Mouse (Mus musculus): ENCODE results near the gene Myl7. TPM values are rescaled to one million over a fixed set of nuclear protein-coding genes. Genes with fewer than 3 reads are reported as not detected.
A peak's percentile ranks its signal among the peaks of the same experiment; 100 is the strongest.
"Not testable (repeated sequence)": the region's sequence is repeated elsewhere in the genome, so short reads cannot be mapped to it uniquely, and the experiment has no call there.

Myl7 gene
- total RNA-seq, 2 experiments from 2014 or later = not detected

DNA sequence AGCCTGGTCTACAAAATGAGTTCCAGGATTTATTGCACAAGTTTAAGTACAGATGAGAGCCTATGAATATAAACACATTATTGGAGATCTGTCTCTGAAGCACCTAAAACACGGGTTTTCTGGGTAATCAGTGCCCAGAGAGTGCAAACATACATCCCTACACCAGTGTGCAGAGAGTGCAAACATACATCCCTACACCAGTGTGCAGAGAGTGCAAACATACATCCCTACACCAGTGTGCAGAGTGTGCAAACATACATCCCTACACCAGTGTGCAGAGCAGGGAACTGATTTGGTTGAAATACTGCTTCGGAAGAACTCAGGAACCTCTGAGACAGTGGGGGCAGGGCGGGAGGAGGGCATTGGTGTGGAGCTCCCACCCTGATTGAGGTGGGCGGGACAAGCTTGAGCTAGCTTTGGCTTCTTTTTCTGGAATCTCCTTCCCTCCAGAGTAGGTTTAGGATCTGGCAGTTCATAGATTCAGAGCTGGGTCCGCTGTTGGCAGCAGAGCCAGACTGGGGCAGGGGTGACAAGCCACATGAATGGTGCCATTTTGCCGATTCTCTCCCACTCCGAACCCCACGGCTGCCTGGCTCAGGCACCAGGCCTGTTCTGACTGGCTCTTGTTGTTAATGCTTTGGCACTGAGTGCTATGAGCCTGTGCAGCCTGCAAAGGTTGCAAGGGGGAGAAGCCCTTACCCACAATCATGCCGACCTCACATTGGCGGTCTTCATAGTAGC lies 7.4 kb upstream of the Myl7 start:
- DNase-seq (ENCODE audit: low spot score in 2 of 2) = peak in 1 of 2 experiments; percentile 53
- intact Hi-C loops (cut with DNase I) = no loop called here

DNA sequence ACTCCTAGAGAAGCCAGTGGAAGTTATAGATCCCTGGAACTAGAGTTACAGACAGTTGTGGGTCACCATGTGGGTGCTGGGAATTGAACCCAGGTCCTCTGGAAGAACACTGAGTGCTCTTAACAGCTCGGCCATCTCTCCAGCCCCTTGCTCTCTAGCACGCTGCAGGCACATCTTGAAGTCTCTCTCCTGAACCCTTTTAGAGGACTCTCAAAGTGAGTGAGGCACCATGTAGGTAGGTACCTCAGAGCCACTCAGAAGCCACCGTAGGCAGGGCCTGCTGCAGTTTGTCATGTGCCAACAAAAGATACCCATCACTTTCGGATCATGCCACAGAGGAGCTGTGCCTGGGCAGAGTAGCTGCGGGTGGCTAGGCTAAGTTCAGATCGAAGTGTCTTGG lies 6.3 kb upstream of the Myl7 start:
- intact Hi-C loops (cut with DNase I) = no loop called here

GRCm38 (mm10) chr11:5904357-5904756 lies 5.8 kb upstream of the Myl7 start:
- no peak for DNase-seq (ENCODE audit: low spot score in 2 of 2)
- intact Hi-C loops (cut with DNase I) = no loop called here

More for the DNA sequence above, 6.3 kb upstream of the Myl7 start:
- no peak for DNase-seq (ENCODE audit: low spot score in 2 of 2)

- DNase-seq (ENCODE audit: low spot score in 2 of 2) = peak in 1 of 2 experiments; percentile 69
- intact Hi-C loops (cut with DNase I) = no loop called here
Observed at GRCm38 (mm10) chr11:5903844-5904243, 5.3 kb upstream of the Myl7 start.

- intact Hi-C loops (cut with DNase I) = no loop called here
- DNase-seq (ENCODE audit: low spot score in 2 of 2) = no peak
Observed at GRCm38 (mm10) chr11:5902390-5902789, 3.8 kb upstream of the Myl7 start.

DNA sequence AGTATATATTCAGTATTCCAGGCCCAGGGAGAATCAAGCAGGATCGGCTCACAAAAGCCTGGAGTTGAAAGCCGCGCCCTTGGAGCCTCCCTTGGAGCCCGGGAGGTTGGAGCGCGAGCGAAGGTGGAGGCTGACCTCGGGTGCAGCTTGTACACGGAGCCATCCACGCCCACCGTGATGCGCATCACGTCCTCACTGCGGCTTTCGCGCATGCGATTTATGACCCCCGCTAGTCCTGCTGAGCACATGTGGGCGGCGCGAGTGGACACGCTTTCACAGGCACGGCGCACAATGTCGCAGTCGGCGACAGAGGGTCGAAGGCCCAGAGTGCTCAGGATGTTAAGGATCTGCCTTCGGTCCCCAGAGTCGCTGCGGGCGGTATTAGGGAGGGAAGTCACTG lies 3.4 kb upstream of the Myl7 start:
- peak; percentile 63 to 65 for DNase-seq (ENCODE audit: low spot score in 2 of 2)
- intact Hi-C loops (cut with DNase I) = no loop called here

GRCm38 (mm10) chr11:5901320-5901719 lies 2.7 kb upstream of the Myl7 start:
- intact Hi-C loops (cut with DNase I) = no loop called here
- DNase-seq (ENCODE audit: low spot score in 2 of 2) = no peak

DNA sequence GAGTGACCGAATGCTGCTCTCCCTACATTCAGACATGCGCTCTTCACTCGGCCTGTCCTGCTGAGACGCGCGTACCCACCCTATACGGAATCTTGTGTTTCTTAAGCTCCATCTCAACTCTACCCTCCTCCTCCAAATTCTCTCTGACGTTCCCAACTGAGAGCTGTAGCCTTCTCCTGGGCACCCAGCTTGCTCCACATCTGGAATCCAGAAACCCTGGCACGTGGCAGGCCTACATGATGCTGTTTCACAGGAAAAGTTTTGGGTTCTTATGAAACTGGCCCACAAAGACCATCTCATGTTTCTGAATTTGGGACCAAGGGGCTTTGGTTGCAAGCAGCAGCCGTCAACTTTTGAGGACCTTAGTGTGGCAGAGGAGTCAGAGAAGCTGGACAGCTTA lies 704 bp upstream of the Myl7 start:
- intact Hi-C loops (cut with DNase I) = no loop called here
- no peak for DNase-seq (ENCODE audit: low spot score in 2 of 2)

- DNase-seq (ENCODE audit: low spot score in 2 of 2) = no peak
- intact Hi-C loops (cut with DNase I) = no loop called here
Observed at GRCm38 (mm10) chr11:5897839-5898238, 743 bp downstream of the Myl7 start.

- intact Hi-C loops (cut with DNase I) = no loop called here
- no peak for DNase-seq (ENCODE audit: low spot score in 2 of 2)
Observed at GRCm38 (mm10) chr11:5897230-5897629, 1.4 kb downstream of the Myl7 start.

- intact Hi-C loops (cut with DNase I) = no loop called here
- no peak for DNase-seq (ENCODE audit: low spot score in 2 of 2)
Observed at GRCm38 (mm10) chr11:5893807-5894206, 4.8 kb downstream of the Myl7 start.

- DNase-seq (ENCODE audit: low spot score in 2 of 2) = no peak
- intact Hi-C loops (cut with DNase I) = no loop called here
Observed at GRCm38 (mm10) chr11:5892810-5893368, 5.7 kb downstream of the Myl7 start.

GRCm38 (mm10) chr11:5892151-5892591 lies 6.4 kb downstream of the Myl7 start:
- intact Hi-C loops (cut with DNase I) = no loop called here
- DNase-seq (ENCODE audit: low spot score in 2 of 2) = no peak

GRCm38 (mm10) chr11:5888563-5888962 lies 10.0 kb downstream of the Myl7 start:
- DNase-seq (ENCODE audit: low spot score in 2 of 2); intact Hi-C loops (cut with DNase I): not testable (repeated sequence)

DNA sequence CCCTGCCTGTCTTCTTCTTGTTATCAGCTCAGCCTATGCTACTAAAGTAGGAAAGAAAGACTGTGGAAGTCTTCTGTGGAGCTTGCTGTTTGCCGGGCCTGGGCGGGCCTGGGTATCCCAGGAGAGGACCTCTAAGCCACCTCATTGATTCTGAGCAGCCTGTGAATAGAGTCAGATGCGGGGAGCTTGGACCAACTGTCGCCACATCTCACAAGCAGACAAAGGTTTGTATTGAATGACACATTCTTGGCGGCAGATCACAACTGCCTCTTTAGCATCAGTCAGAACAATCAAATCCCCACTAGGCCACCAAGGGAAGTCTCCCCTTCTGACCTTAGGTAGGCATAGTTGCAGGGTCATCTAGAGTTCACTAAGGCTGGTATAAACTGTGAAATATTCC lies 11.3 kb downstream of the Myl7 start:
- intact Hi-C loops (cut with DNase I) = no loop called here
- DNase-seq (ENCODE audit: low spot score in 2 of 2) = no peak

DNA sequence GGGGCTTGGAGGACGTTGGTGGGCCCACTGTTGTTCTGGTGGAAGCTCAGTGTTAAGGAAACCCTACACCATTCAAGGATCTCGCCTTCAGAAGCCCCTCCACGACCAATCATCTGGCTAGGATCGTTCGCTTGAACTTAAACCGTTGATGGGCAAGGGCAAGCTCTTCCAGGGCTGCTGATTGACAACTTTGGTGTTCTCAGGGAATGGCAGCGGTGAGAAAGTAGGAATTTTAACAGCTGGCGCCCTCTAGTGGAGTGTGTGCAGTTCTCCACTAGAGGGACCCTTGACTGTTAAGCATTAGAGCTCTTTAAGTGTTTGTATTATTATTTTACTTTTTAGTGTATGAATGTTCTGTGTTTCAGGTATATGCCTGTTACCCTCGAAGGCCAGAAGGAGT lies 12.4 kb downstream of the Myl7 start:
- intact Hi-C loops (cut with DNase I) = no loop called here
- peak; percentile 53 to 76 for DNase-seq (ENCODE audit: low spot score in 2 of 2)

DNA sequence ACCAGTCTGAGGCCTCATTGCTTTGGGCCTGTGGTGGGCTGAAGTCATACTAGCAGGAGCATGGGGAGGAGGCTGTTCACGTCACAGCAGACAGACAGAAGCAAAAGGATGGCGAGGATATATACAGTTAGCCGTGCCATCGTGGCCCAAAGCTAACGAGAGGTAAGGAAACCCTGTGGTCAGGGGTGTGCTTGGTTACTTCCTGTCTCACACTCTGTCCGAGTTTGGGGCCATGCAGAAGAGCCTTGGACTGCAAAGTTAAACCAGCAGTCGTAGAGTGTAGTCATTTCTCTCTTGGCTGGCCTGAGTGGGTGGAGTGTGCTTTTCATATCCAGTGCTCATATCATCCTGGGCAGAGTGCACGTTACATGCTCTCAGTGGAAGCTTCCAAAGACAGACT lies 16.1 kb downstream of the Myl7 start:
- intact Hi-C loops (cut with DNase I) = loop anchor here (5.0 kb wide), 1 partner anchor 75 kb away; the partner anchor contains the start of gene Ykt6

DNA sequence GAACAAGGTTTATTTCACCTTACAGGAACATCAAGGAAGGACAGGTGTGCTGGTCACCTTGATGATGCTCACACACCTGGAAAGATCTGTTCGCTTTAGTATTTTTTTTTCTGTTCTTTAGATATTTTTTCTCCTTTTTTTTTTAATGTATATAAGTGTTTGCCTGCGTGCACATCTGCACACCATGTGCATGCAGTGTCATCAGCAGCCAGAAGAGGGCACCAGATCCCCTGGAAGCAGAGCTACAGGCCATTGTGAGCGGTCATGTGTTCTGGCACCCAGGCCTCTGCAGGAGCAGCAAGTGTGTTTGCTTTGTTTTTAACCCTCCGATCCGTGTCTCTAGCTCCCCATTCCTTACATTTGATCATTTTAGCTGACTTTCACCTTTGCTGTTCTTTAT lies 18.7 kb downstream of the Myl7 start:
- DNase-seq (ENCODE audit: low spot score in 2 of 2) = peak; percentile 68 to 78
- intact Hi-C loops (cut with DNase I) = loop anchor here (5.0 kb wide), 2 partner anchors 77 to 93 kb away; partner anchors contain the start of genes Dbnl and Ykt6

More for the DNA sequence above, 16.1 kb downstream of the Myl7 start:
- no peak for DNase-seq (ENCODE audit: low spot score in 2 of 2)

- no peak for DNase-seq (ENCODE audit: low spot score in 2 of 2)
- intact Hi-C loops (cut with DNase I) = loop anchor here (5.0 kb wide), 1 partner anchor 91 kb away; the partner anchor contains the start of gene Dbnl
Observed at GRCm38 (mm10) chr11:5878661-5879060, 19.9 kb downstream of the Myl7 start.

DNA sequence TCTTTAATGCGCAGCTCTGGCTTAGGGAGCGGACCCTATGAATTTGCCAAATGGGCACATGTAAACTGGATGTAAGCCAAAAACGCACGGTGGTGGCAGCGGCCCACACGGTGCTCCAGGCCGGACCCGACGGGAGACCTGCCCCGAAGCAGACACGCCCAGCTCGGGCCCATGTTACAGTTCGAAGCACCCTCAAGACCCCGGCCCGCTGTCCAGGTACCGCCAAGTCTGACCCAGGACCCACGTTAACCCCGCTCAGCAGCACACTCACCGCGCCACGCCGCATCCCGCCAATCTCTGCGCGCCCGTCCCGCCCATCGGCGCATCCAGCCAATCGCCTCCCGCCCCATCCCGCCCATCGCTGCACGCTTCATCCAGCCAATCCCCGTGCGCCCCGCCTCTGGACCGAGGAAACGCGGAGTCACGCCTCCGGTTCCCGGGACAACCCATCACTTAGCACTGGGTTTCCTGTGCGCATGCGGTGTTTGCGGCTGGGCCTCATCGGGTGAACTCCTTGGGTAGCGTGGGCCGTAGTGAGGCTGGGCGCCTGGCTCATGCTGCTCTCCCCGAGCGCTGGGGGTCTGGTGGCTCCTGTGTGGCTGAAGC lies 20.6 kb downstream of the Myl7 start, which contains the start of gene Pold2:
Gene Pold2, minus strand, starts transcription at position 372 of the 606 bp plus-strand sequence.
- DNase-seq (ENCODE audit: low spot score in 2 of 2) = peak; percentile 98
- intact Hi-C loops (cut with DNase I) = loop anchor here (5.0 kb wide), 1 partner anchor 91 kb away; the partner anchor contains the start of gene Dbnl

Measured in left cerebral cortex, postnatal 14 days (tissue).